Mouse (Mus musculus): ENCODE results near the gene Gm14781.
"Not testable (repeated sequence)": the region's sequence is repeated elsewhere in the genome, so short reads cannot be mapped to it uniquely, and the experiment has no call there.

Gene Gm14781

GRCm38 (mm10) chrX:91631894-91632293, at the start of gene Gm14781:
Gene Gm14781 (plus strand): TSS chrX:91632194.
- DNase-seq (ENCODE audit: extremely low read depth, low read depth, low spot score) = not testable (repeated sequence)

GRCm38 (mm10) chrX:91654964-91655575, 23.1 kb downstream of the Gm14781 start:
- not testable (repeated sequence) for DNase-seq (ENCODE audit: extremely low read depth, low read depth, low spot score)
